Mouse (Mus musculus): ENCODE results near the gene Catip. TPM values are rescaled to one million over a fixed set of nuclear protein-coding genes. Genes with fewer than 3 reads are reported as not detected.
A peak's percentile ranks its signal among the peaks of the same experiment; 100 is the strongest.

The Catip gene
- total RNA-seq, 2 experiments from 2014 or later = 1.1 to 1.8 TPM

- TF ChIP-seq CTCF (conservative IDR thresholded peaks at IDR 0.05) = no peak
- H3K27ac ChIP-seq = peak overlapping the region; percentile 46; the same call in 1 of the 2 replicates
- no peak for DNase-seq (ENCODE audit: low spot score in 2 of 2)
- H3K4me3 ChIP-seq = no peak overlapping the region
Observed at GRCm38 (mm10) chr1:74376396-74376795, 14.5 kb downstream of the Catip start.

GRCm38 (mm10) chr1:74379058-74379504 lies 17.2 kb downstream of the Catip start:
- TF ChIP-seq CTCF (conservative IDR thresholded peaks at IDR 0.05) = no peak
- Histone ChIP-seq H3K4me3 (no peak overlapping the region), H3K27ac (no peak overlapping the region)
- no peak for DNase-seq (ENCODE audit: low spot score in 2 of 2)

- H3K27ac ChIP-seq = no peak overlapping the region
- no peak overlapping the region for H3K4me3 ChIP-seq
- no peak for DNase-seq (ENCODE audit: low spot score in 2 of 2)
- no peak for TF ChIP-seq CTCF (conservative IDR thresholded peaks at IDR 0.05)
Observed at GRCm38 (mm10) chr1:74380484-74380883, 18.6 kb downstream of the Catip start.

- Histone ChIP-seq H3K4me3 (no peak overlapping the region), H3K27ac (no peak overlapping the region)
- no peak for TF ChIP-seq CTCF (conservative IDR thresholded peaks at IDR 0.05)
- DNase-seq (ENCODE audit: low spot score in 2 of 2) = no peak
Observed at GRCm38 (mm10) chr1:74381588-74382021, 19.7 kb downstream of the Catip start.

DNA sequence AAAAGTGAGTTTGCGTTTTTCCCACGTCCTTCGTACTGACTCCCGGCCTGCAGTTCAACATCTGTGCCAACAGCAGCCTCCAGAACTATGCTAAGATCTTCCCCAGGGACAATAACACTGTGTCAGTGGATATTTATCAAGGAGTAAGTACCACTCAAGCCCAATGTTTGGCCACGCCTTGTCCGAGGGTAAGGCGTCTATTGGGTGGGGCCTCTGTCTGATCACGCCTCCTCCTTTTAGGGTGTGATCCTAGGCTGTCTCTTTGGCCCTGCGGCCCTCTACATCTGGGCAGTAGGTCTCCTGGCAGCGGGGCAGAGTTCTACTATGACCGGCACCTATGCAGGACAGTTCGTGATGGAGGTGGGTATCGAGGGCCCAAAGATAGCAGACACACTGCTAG lies 21.5 kb downstream of the Catip start:
- H3K27ac ChIP-seq = no peak overlapping the region
- no peak overlapping the region for H3K4me3 ChIP-seq
- no peak for TF ChIP-seq CTCF (conservative IDR thresholded peaks at IDR 0.05)
- DNase-seq (ENCODE audit: low spot score in 2 of 2) = no peak

DNA sequence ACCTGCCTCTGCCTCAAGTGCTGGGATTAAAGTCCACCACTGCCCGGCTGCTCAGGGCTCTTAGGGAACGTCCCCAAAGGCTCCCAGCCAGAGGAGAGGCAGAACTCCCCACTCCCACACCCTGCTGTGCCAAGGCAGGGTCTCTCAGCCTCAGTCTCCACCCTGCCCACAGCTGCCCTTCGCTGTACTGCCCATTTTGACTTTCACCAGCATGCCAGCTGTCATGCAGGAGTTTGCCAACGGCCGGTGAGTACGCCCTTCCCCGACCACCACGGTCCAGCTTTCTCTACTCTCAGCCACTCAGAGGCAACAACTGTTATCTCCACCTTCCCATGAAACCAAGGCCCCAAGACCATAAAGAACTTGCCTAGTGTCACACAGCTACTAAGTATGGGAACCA lies 22.6 kb downstream of the Catip start:
- no peak overlapping the region for H3K27ac ChIP-seq
- no peak overlapping the region for H3K4me3 ChIP-seq
- DNase-seq (ENCODE audit: low spot score in 2 of 2) = no peak
- TF ChIP-seq CTCF (conservative IDR thresholded peaks at IDR 0.05) = no peak

GRCm38 (mm10) chr1:74385064-74385463 lies 23.2 kb downstream of the Catip start:
- Histone ChIP-seq H3K4me3 (no peak overlapping the region), H3K27ac (no peak overlapping the region)
- TF ChIP-seq CTCF (conservative IDR thresholded peaks at IDR 0.05) = no peak
- DNase-seq (ENCODE audit: low spot score in 2 of 2) = no peak

- Histone ChIP-seq H3K4me3 (no peak overlapping the region), H3K27ac (no peak overlapping the region)
- TF ChIP-seq CTCF (conservative IDR thresholded peaks at IDR 0.05) = no peak
- no peak for DNase-seq (ENCODE audit: low spot score in 2 of 2)
Observed at GRCm38 (mm10) chr1:74385531-74385930, 23.6 kb downstream of the Catip start.

DNA sequence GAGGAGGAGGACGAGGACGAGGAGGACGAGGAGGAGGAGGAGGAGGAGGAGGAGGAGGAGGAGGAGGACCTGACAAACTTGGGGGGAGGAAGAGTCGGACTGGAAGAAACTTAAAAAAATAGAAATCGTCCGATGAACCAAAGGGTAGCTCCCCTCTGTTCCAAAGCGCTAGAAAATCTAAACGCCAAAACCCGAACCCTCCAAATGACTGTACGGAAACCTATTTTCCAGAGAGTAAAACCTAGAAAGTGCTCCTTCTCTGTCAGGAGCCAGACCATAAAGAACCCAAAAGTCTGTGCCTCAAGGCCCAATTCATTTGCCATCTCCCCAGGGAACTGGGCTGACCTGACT lies 24.4 kb downstream of the Catip start:
- DNase-seq (ENCODE audit: low spot score in 2 of 2) = no peak
- peak overlapping the region; percentile 65 for H3K4me3 ChIP-seq
- peak overlapping the region; percentile 96 for H3K27ac ChIP-seq
- TF ChIP-seq CTCF (conservative IDR thresholded peaks at IDR 0.05) = no peak

DNA sequence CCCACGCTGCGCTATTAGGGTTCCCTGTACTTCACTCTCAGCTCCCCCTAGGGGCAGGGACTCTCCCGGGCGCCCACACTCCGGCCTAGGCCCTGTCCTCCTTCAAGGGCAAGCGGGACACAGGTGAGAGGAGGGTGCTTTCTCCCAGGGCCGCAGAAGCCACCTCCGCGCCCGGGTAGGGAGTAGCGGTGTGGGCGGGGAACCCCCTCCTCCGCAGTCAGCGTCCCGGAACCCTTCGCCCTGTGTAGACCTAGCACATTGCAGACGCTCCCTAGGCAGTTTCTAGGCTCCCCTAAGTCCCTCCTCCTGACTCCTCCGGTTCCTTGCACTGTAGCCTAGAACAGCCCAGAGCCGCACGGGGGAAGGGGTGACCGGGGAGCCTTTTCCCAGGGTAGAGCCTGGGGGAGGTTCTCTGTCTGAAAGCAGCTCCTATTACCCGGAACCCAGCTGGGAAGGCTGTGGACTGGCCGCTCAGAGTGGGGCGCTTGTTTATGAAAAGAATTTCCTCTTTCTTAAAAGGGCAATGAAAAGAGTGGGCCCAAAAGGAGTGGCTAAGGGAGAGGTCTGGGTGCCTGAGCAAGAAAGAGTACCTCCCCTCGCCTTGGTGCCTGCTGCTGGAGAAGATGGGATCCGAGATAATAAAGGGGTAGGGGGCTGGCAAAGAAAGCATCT lies 24.9 kb downstream of the Catip start:
- peak; percentile 87 for TF ChIP-seq CTCF (conservative IDR thresholded peaks at IDR 0.05)
- DNase-seq (ENCODE audit: low spot score in 2 of 2) = peak; percentile 93

GRCm38 (mm10) chr1:74387386-74387988 lies 25.6 kb downstream of the Catip start:
- no peak for DNase-seq (ENCODE audit: low spot score in 2 of 2)
- Histone ChIP-seq H3K4me3 (peak overlapping the region; percentile 65), H3K27ac (peak overlapping the region; percentile 96)
- no peak for TF ChIP-seq CTCF (conservative IDR thresholded peaks at IDR 0.05)

More for the DNA sequence above, 24.9 kb downstream of the Catip start:
- H3K4me3 ChIP-seq = peak overlapping the region; percentile 65
- peak overlapping the region; percentile 96 for H3K27ac ChIP-seq

DNA sequence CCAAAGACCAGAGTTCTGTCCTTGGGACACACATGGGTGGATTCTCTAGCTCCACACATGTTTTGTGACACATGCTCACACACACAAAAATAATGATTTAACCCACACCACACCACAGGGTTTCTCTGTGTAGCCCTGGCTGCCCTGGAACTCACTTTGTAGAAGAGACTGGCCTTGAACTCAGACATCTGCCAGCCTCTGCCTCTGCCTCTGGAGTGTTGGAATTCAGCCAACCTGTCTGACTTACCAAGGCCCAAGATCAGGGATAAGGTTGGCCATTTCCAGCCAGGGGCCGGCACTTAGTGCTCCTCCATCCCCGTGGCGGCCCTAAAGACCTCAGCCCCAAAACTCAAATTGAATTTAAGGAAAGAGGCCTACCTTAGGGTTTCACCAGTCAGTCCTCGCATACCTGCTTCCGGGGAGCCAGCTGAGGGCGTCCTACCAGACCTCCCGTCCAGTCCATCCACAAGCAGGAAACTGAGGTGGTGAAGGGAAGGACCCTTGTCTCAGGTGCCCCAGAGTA lies 26.6 kb downstream of the Catip start:
- DNase-seq (ENCODE audit: low spot score in 2 of 2) = no peak
- Histone ChIP-seq H3K27ac (no peak overlapping the region; the same call in 1 of the 2 replicates), H3K4me3 (no peak overlapping the region)
- TF ChIP-seq CTCF (conservative IDR thresholded peaks at IDR 0.05) = no peak

- no peak for DNase-seq (ENCODE audit: low spot score in 2 of 2)
- Histone ChIP-seq H3K27ac (peak overlapping the region; percentile 95), H3K4me3 (no peak overlapping the region)
- TF ChIP-seq CTCF (conservative IDR thresholded peaks at IDR 0.05) = no peak
Observed at GRCm38 (mm10) chr1:74389831-74390286, 28.0 kb downstream of the Catip start.
